Mouse (Mus musculus) ZHBTc4 (cell line): ENCODE data around the gene Gm10697.
"Not testable (repeated sequence)": the region's sequence is repeated elsewhere in the genome, so short reads cannot be mapped to it uniquely, and the experiment has no call there.

Experiments
- DNase-seq: peaks from one replicate; pipeline ENCODE4 v3.0.0-alpha.2; 2011; ENCODE audit warnings: low read depth, low spot score

Gene Gm10697

DNA sequence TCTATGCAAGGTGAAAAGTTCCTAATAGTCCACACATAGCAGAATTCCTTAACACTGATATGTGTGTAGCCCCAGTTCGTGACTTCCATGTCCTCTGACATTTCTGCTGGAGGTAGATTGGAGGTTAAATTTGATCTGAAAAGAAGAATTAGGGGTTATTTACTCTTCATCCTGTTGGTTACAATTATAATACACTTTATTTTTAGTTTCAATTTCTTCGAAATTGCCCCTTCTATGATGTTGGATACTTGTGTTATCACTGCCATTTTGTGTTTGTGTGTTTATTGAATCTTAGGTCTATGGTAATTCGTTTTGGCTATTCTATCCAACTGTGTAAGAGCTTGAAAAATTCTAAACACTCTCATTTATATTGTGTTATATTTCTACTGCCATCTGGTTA lies at the start of gene Gm10697:
Gene Gm10697, minus strand, starts transcription at position 101 of the 400 bp plus-strand sequence.
- DNase-seq = not testable (repeated sequence)

DNA sequence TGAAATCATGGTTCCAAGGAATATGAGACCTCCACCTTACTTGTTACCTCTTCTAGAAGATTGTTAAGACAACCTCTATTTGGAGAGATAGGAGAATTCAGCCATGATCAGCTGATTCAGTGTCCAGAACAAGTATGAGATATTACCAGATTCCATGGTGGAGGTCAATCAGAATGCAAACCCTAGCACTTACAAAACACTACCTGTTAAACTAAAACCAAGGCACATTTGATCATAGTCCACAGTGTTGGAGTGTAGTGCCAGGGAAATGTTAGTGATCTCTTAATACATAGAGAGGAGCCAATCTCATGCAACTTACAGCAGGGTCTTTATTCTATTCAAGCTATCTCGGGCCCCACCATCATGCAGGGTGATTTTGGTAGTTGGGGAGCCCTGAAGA lies 42.6 kb upstream of the Gm10697 start:
- not testable (repeated sequence) for DNase-seq

DNA sequence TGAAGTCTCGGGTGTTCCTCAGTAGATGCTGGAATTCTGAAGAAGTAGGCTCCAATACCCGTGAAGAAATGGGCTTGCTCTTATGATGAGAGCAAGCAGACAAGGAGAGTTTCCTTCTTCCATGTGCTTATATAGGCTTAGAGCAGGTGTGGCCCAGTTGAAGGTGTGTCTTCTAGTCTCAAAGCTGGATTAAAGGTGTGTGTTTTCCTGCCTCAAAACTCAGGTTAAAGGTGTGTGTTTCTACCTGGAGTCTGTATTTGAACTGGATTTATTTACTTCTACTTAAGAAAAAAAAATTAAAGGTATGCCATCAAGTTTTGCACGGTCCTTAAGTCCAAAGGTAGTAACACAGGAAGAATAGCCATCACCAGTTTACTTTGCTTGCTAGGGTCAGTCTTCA lies 17.7 kb downstream of the Gm10697 start, which contains the start of gene Gm9125:
Gene Gm9125, minus strand, starts transcription at position 101 of the 400 bp plus-strand sequence.
- not testable (repeated sequence) for DNase-seq

DNA sequence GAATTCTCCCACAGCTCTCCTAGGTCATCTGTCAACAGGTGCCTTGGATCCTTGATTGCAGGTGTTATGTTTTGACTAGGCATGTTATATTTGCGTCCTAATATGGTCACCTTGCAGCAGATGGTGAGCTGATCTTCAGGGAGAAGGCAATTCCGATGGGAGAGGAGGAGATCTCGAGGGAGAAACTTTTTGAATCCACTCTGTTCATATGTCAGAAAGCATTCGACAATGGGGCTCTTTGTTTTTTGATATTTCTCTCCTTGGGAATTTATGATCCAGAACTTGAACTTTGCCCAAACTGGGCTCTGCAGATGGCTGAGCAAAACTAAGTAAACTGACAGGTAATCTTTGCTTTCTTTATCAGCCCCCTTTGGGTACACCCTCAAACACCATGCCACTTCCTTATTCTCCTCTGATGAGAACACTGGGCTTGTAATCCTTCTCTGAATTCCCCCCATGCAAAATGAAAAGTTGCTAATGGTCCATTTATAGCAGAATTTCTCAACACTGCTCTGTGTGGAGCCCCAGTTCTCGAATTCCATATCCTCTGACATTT lies 22.8 kb downstream of the Gm10697 start:
- DNase-seq = not testable (repeated sequence)

DNA sequence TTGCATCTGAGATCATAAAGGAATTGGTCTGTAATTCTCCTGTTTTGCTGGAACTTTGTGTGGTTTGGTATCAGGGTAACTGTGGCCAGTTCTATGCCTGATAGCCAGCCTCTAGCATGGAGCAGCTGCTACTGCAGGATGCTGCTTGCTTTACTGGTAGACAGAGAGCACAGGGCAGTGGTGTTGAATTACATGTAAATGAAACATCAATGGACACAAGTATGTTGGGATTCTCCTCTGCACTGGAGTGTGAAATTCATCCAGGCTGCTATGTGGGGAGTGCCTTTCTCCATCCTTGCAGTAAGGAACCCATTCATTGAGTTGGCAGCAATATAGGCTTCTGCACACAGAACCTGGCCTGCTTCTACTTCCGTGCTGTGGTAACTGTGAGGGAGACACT lies 34.2 kb downstream of the Gm10697 start:
- DNase-seq = not testable (repeated sequence)

DNA sequence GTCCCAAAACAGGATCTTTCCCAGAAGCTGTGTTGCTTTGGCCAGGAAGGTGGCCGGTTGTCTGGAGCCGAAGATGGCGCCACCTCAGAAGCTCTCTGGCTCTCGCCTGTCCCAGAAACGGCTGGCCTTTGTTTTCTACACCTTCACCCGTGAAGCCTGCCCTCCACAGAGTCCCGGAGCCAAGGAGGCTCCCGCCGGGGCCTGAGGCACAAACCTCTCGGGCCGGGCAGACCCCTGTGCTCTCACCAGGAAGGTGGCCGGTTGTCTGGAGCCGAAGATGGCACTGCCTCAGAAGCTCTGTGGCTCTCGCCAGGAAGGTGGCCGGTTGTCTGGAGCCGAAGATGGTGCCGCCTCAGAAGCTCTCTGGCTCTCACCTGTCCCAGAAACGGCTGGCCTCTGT lies 38.0 kb downstream of the Gm10697 start:
- DNase-seq = not testable (repeated sequence)
